Mouse (Mus musculus) colon, adult 2 months (tissue): ENCODE results near the gene Lck. TPM values are rescaled to one million over a fixed set of nuclear protein-coding genes. Genes with fewer than 3 reads are reported as not detected.

ENCODE experiments used
- polyA plus RNA-seq: library from polyadenylated mRNA; depleted of rRNA; stranded (reverse); fragments of >200 nt; gene quantifications from 2 replicates; pipeline ENCODE4 v1.2.3, GENCODE M21; 2012; rRNA removed

The Lck gene
- 5.1 and 7.0 TPM in 2 replicates for polyA plus RNA-seq

DNA sequence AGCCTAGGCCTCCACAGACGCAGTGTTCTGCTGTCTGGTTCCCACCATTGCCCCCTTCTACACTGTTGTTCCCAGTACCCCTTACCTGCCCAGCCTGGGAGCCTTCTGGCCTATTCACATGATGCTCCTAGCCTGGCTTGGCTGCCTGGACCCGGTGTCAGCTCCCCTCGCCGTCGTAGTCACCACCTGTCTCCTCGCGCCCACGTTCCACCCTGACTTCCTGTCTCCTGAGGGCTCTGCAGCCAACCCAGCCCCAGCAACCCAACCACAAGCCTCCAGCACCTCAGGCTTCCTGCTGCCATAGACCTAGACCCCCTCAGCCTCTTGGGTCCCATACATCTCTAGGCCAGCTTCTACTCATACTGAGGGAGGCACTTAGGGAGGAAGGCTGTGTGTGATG lies at the start of gene Lck:
Lck (minus strand) TSS at position 212 of the 400 bp plus-strand sequence.

DNA sequence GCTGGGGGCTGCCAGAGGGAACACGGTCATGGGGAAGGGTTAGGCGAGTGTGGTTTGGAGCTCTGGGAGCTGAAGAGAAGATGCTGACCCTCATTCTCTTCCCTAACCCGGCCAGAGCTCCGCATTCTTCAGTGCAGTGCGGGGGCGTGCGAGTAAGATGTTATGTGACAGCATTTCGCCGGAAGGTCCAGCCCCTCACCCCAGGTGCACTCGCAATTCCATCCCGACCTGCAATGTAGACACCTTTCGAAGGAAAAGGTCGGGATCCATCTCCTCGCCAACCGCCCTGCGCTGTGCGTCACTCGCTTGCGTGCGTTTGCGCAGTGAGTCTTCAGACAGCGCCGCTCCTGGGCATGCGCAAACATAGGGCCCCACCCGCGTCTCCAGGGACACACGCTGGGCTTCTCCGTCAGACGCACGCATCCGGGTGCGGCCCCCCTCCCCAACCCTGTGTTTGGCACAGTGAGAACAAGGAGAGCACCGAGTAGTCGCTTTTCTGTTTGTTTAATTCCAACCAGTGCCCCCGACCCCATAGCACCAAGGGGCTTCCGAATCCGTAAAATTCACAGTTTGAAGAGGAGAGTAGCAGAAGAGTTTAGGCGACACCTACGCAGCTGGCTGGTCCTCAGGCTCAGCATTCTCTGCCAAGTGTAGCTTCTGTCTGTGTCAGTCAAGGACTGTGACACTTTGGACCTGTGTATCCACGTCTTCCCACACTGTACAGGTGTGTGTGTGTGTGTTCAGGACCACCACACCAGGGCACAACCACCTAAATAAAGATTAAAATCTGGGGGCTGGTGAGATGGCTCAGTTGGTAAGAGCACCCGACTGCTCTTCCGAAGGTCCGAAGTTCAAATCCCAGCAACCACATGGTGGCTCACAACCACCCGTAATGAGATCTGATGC lies 45.6 kb upstream of the Lck start, which contains the start of gene Iqcc:
Iqcc (minus strand) TSS at position 314 of the 906 bp plus-strand sequence.

DNA sequence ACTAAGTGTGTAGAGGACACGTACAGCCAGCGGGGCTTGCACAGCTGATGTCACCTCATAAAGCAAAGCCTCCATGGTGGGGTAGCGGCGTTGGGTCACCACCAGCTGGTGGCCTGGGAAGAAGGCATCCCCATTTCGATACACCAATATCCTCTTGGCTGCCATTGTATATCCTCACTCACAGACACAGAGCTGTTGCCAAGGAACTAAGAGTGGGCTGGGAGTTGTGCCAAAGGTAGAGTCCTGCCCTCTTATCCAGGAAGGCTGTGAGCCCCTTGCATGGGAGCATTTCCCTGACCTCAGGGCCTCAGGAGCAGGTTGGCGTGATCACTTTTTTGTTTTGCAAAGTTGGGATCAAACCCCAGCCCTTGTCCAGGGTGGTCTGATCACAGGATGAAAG lies 40.7 kb upstream of the Lck start, which contains the start of gene Dcdc2b:
Dcdc2b (minus strand) TSS at position 165 of the 400 bp plus-strand sequence.

DNA sequence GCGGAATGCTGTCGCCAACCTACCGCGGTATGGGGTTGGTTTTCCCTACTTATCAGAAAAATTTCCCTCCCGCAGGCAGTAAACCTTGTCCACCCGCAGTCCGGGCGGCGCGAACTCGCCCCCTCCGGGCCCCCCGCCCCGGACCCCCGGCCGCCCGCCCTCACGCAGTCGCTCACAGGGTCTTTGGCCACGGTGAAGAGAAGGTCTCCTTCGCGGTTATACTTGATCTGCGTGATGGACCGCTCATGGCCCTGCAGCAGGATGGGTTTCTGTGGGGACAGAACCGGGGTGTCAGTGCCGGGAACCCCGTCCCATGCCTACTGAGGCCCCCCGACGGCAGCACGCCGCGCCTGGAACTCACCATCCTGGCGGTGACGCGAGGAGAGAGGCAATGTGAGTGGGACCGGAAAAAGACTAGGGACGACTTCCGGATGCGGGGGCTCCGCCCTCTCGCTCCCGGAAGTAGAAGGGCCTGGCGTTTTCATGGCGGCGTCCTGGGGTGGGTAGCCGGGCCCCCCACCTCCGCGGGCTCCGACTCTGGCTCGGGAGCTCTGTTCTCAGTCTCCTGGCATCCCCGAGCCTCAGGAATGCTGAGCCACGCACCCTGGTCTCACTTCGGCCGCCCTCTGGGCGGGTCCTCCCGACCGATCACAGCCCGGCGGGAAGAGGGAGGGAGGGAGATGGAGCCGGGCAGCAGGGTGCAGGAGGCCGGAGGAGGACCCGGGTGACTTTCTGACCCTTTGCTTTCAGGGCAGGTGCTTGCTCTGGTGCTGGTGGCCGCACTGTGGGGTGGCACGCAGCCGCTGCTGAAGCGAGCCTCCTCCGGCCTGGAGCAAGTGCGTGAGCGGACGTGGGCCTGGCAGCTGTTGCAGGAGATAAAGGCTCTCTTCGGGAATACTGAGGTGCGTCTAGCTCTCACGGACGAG lies 27.1 kb upstream of the Lck start, which contains the start of the genes Eif3i and Tmem234:
Eif3i (minus strand) TSS at position 416 of the 926 bp plus-strand sequence.
Tmem234 (plus strand) TSS at position 436 of the 926 bp plus-strand sequence.

DNA sequence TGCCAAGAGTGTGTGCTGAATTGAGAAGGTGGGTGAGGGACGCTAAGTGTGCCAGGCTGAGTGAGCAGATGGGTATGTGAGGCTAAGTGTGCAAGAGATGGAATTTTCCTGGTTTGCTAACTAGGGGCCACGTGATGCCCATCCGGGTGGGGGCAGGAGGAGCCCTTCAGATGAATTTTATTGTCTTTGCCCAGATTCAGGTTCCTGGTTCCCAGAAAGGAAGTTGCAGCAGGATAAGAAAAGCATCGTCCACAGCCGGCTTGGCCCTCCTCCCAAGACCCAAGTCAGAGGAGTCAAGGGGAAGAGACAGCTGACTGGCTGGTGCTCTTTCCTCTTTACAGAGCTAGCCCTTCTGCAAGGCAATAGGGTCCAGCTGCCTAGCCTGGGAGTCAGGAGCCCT lies 5.0 kb upstream of the Lck start, which contains the start of gene Fam167b:
Fam167b (minus strand) TSS at position 84 of the 400 bp plus-strand sequence.

DNA sequence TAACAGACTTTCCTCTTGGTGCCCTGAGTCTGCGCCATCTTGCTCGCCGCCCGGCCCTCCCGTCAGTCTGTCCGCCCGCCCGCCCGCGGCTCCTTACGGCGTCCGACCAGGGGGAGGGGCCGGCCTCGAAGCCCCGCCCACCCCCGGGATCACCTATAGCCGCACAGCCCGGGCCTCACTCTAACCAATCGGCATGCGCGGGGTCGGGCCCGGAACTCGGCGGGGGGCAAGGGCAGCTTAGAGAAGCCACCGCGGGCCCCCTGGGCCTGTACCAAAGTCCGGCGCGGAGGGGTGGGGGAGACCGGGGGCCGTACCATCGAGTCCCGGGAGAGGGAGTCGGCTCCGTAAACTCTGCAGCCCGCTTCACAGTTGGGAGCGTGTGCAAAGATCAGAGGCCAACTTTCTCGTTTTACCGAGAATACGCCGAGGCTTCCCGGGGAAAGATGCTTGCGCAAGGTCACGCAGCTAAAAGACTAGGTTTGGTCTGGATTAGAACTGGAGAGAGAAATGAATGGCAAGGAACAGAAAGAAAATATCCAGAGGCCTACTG lies 30.8 kb downstream of the Lck start, which contains the start of gene Hdac1:
Hdac1 (minus strand) TSS at position 122 of the 550 bp plus-strand sequence.

GRCm38 (mm10) chr4:129513086-129513767 lies 60.2 kb downstream of the Lck start, which contains the start of gene Marcksl1:
Gene Marcksl1 (plus strand): TSS chr4:129513581.

Other genes starting within 250 kb of the Lck start
- 12.2 and 13.3 TPM in 2 replicates for gene Rbbp4, start 238.3 kb downstream of the Lck start, polyA plus RNA-seq
- gene Zbtb8os, start 237.9 kb downstream of the Lck start, polyA plus RNA-seq = 8.0 and 8.2 TPM in 2 replicates
- 9.0 and 13.0 TPM in 2 replicates for gene Zbtb8a, start 195.5 kb downstream of the Lck start, polyA plus RNA-seq
- 0.03 TPM in 1 of 2 replicates, not detected in the other for gene Zbtb8b, start 132.8 kb downstream of the Lck start, polyA plus RNA-seq
- gene Bsdc1, start 112.1 kb downstream of the Lck start, polyA plus RNA-seq = 24.2 and 28.5 TPM in 2 replicates
- gene Tssk3, start 82.6 kb downstream of the Lck start, polyA plus RNA-seq = not detected in 2 replicates
- gene Fam229a, start 82.5 kb downstream of the Lck start, polyA plus RNA-seq = 0.70 and 0.81 TPM in 2 replicates
- gene Marcksl1, start 60.1 kb downstream of the Lck start, polyA plus RNA-seq = 19.3 and 20.7 TPM in 2 replicates
- gene Hdac1, start 30.9 kb downstream of the Lck start, polyA plus RNA-seq = 51.0 and 62.8 TPM in 2 replicates
- gene Fam167b, start 4.9 kb upstream of the Lck start, polyA plus RNA-seq = 0.91 and 1.0 TPM in 2 replicates
- 261 and 280 TPM in 2 replicates for gene Eif3i, start 27.0 kb upstream of the Lck start, polyA plus RNA-seq
- 187 and 203 TPM in 2 replicates for gene Tmem234, start 27.0 kb upstream of the Lck start, polyA plus RNA-seq
- gene Dcdc2b, start 40.6 kb upstream of the Lck start, polyA plus RNA-seq = 2.2 and 4.3 TPM in 2 replicates
- gene Iqcc, start 45.5 kb upstream of the Lck start, polyA plus RNA-seq = 37.1 and 39.5 TPM in 2 replicates
- gene Ccdc28b, start 50.3 kb upstream of the Lck start, polyA plus RNA-seq = 20.8 and 22.4 TPM in 2 replicates
- gene Txlna, start 67.4 kb upstream of the Lck start, polyA plus RNA-seq = 26.4 and 28.9 TPM in 2 replicates
- 17.3 and 18.7 TPM in 2 replicates for gene Kpna6, start 99.1 kb upstream of the Lck start, polyA plus RNA-seq
- 26.1 and 31.8 TPM in 2 replicates for gene Tmem39b, start 123.2 kb upstream of the Lck start, polyA plus RNA-seq
- gene Khdrbs1, start 168.7 kb upstream of the Lck start, polyA plus RNA-seq = 28.6 and 37.4 TPM in 2 replicates
- gene Ptp4a2, start 237.6 kb upstream of the Lck start, polyA plus RNA-seq = 71.1 and 72.6 TPM in 2 replicates